Mouse (Mus musculus): ENCODE measurements around the gene Togaram2.

- TF ChIP-seq CTCF (conservative IDR thresholded peaks at IDR 0.05; ENCODE audit: insufficient read depth, insufficient read length, low read depth, low read length) (no peak), POLR2A (IDR thresholded peaks at IDR 0.05; ENCODE audit: low read depth, low read length) (no peak)
Observed at GRCm38 (mm10) chr17:71652495-71652894, 20.6 kb upstream of the Togaram2 start.
